Mouse (Mus musculus) adrenal gland, postnatal 14 days (tissue): ENCODE data around the gene 4933434E20Rik. TPM values are rescaled to one million over a fixed set of nuclear protein-coding genes. Genes with fewer than 3 reads are reported as not detected.

Experiments
- DNase-seq: peaks from one replicate; pipeline ENCODE4 v3.0.0; 2021; ENCODE audit warnings: mixed read lengths
- long read RNA-seq, 2 experiments: library from polyadenylated mRNA; stranded (forward); transcript quantifications; one replicate each; pipeline ENCODE4 v2.0.0; 2021
- total RNA-seq: library from RNA; stranded (reverse); gene quantifications from 2 replicates; pipeline ENCODE4 v1.2.3, GENCODE M21; 2021

4933434E20Rik gene
- 70.8 and 76.3 TPM in 2 replicates for total RNA-seq
- long read RNA-seq, experiment 1, transcript 4933434E20Rik-206 (7 exons, 2,510 nt), result major isoform, 14 of 19 reads
- long read RNA-seq, experiment 1, partial matches to known transcripts, result 0 of 19 reads
- long read RNA-seq, experiment 1, other reads (novel, unspliced or antisense), result 3 of 19 reads
- long read RNA-seq, experiment 2, transcript 4933434E20Rik-206 (7 exons, 2,510 nt), result major isoform, 17 of 26 reads
- long read RNA-seq, experiment 2, partial matches to known transcripts, result 2 of 26 reads
- long read RNA-seq, experiment 2, other reads (novel, unspliced or antisense), result 6 of 26 reads

- DNase-seq, result peak; percentile 81
Observed at GRCm38 (mm10) chr3:90051441-90052350, at the start of gene 4933434E20Rik. TSS of gene 4933434E20Rik (plus strand) at chr3:90051636.

- no peak for DNase-seq
Observed at GRCm38 (mm10) chr3:90004091-90004796, 47.2 kb upstream of the 4933434E20Rik start.

GRCm38 (mm10) chr3:90010291-90010690 lies 41.1 kb upstream of the 4933434E20Rik start:
- DNase-seq, result no peak

- no peak for DNase-seq
Observed at GRCm38 (mm10) chr3:90016626-90017025, 34.8 kb upstream of the 4933434E20Rik start.

- DNase-seq, result no peak
Observed at GRCm38 (mm10) chr3:90034653-90035052, 16.8 kb upstream of the 4933434E20Rik start.

- no peak for DNase-seq
Observed at GRCm38 (mm10) chr3:90036263-90036662, 15.2 kb upstream of the 4933434E20Rik start.

GRCm38 (mm10) chr3:90049691-90050090 lies 1.7 kb upstream of the 4933434E20Rik start:
- DNase-seq, result no peak

- peak; percentile 97 for DNase-seq
Observed at GRCm38 (mm10) chr3:90052351-90053241, 1.2 kb downstream of the 4933434E20Rik start, which contains the start of gene Ubap2l. TSS of gene Ubap2l (minus strand) at chr3:90052628.

GRCm38 (mm10) chr3:90061549-90061948 lies 10.1 kb downstream of the 4933434E20Rik start:
- DNase-seq, result no peak

GRCm38 (mm10) chr3:90062539-90062938 lies 11.1 kb downstream of the 4933434E20Rik start:
- DNase-seq, result no peak

GRCm38 (mm10) chr3:90064383-90064782 lies 12.9 kb downstream of the 4933434E20Rik start:
- no peak for DNase-seq

- DNase-seq, result peak; percentile 54
Observed at GRCm38 (mm10) chr3:90065553-90065952, 14.1 kb downstream of the 4933434E20Rik start.

- DNase-seq, result no peak
Observed at GRCm38 (mm10) chr3:90067851-90068250, 16.4 kb downstream of the 4933434E20Rik start.

- DNase-seq, result no peak
Observed at GRCm38 (mm10) chr3:90069688-90070087, 18.3 kb downstream of the 4933434E20Rik start.

- DNase-seq, result no peak
Observed at GRCm38 (mm10) chr3:90072294-90072693, 20.9 kb downstream of the 4933434E20Rik start, which contains the start of gene Tpm3. TSS of gene Tpm3 (plus strand) at chr3:90072649.

- DNase-seq, result peak; percentile 88
Observed at GRCm38 (mm10) chr3:90076921-90077716, 25.7 kb downstream of the 4933434E20Rik start.

GRCm38 (mm10) chr3:90078224-90078623 lies 26.8 kb downstream of the 4933434E20Rik start:
- DNase-seq, result no peak

- peak; percentile 97 for DNase-seq
Observed at GRCm38 (mm10) chr3:90079133-90079762, 27.8 kb downstream of the 4933434E20Rik start.

GRCm38 (mm10) chr3:90079763-90080497 lies 28.5 kb downstream of the 4933434E20Rik start:
- peak; percentile 88 for DNase-seq
